Mouse (Mus musculus): ENCODE results near the gene Heca.
A peak's percentile ranks its signal among the peaks of the same experiment; 100 is the strongest.
"Not testable (repeated sequence)": the region's sequence is repeated elsewhere in the genome, so short reads cannot be mapped to it uniquely, and the experiment has no call there.

The Heca gene

GRCm38 (mm10) chr10:17947960-17948730 is at the start of gene Heca:
Gene Heca, minus strand, starts transcription at chr10:17948067.
- DNase-seq (ENCODE audit: low spot score), result peak; percentile 82

- no peak for DNase-seq (ENCODE audit: low spot score)
Measured at GRCm38 (mm10) chr10:17990576-17990975, 42.7 kb upstream of the Heca start.

- DNase-seq (ENCODE audit: low spot score), result no peak
Measured at GRCm38 (mm10) chr10:17989136-17989535, 41.3 kb upstream of the Heca start.

GRCm38 (mm10) chr10:17987823-17988423 is 40.1 kb upstream of the Heca start:
- DNase-seq (ENCODE audit: low spot score), result no peak

- DNase-seq (ENCODE audit: low spot score), result peak; percentile 10
Measured at GRCm38 (mm10) chr10:17983313-17983712, 35.4 kb upstream of the Heca start.

GRCm38 (mm10) chr10:17966090-17966489 is 18.2 kb upstream of the Heca start:
- DNase-seq (ENCODE audit: low spot score), result no peak

GRCm38 (mm10) chr10:17950761-17951160 is 2.9 kb upstream of the Heca start:
- DNase-seq (ENCODE audit: low spot score), result no peak

- peak; percentile 35 for DNase-seq (ENCODE audit: low spot score)
Measured at GRCm38 (mm10) chr10:17947175-17947906, 526 bp downstream of the Heca start.

- DNase-seq (ENCODE audit: low spot score), result not testable (repeated sequence)
Measured at GRCm38 (mm10) chr10:17946799-17947174, 1.1 kb downstream of the Heca start.

- no peak for DNase-seq (ENCODE audit: low spot score)
Measured at GRCm38 (mm10) chr10:17946046-17946445, 1.8 kb downstream of the Heca start.

GRCm38 (mm10) chr10:17933622-17934021 is 14.2 kb downstream of the Heca start:
- no peak for DNase-seq (ENCODE audit: low spot score)

GRCm38 (mm10) chr10:17932131-17932530 is 15.7 kb downstream of the Heca start:
- DNase-seq (ENCODE audit: low spot score), result no peak

GRCm38 (mm10) chr10:17931157-17931556 is 16.7 kb downstream of the Heca start:
- DNase-seq (ENCODE audit: low spot score), result no peak

GRCm38 (mm10) chr10:17930445-17931083 is 17.3 kb downstream of the Heca start:
- DNase-seq (ENCODE audit: low spot score), result peak; percentile 11

- DNase-seq (ENCODE audit: low spot score), result no peak
Measured at GRCm38 (mm10) chr10:17925200-17925599, 22.7 kb downstream of the Heca start.

GRCm38 (mm10) chr10:17924166-17924565 is 23.7 kb downstream of the Heca start:
- no peak for DNase-seq (ENCODE audit: low spot score)

- no peak for DNase-seq (ENCODE audit: low spot score)
Measured at GRCm38 (mm10) chr10:17921381-17921780, 26.5 kb downstream of the Heca start.

GRCm38 (mm10) chr10:17919971-17920370 is 27.9 kb downstream of the Heca start:
- no peak for DNase-seq (ENCODE audit: low spot score)

GRCm38 (mm10) chr10:17919032-17919431 is 28.8 kb downstream of the Heca start:
- DNase-seq (ENCODE audit: low spot score), result no peak

GRCm38 (mm10) chr10:17908731-17909130 is 39.1 kb downstream of the Heca start:
- no peak for DNase-seq (ENCODE audit: low spot score)

GRCm38 (mm10) chr10:17906405-17906804 is 41.5 kb downstream of the Heca start:
- DNase-seq (ENCODE audit: low spot score), result not testable (repeated sequence)

- no peak for DNase-seq (ENCODE audit: low spot score)
Measured at GRCm38 (mm10) chr10:17903449-17903848, 44.4 kb downstream of the Heca start.

Measured in ovary, postnatal 14 days (tissue).